Mouse (Mus musculus): ENCODE results near the gene Dcst2.

The Dcst2 gene

DNA sequence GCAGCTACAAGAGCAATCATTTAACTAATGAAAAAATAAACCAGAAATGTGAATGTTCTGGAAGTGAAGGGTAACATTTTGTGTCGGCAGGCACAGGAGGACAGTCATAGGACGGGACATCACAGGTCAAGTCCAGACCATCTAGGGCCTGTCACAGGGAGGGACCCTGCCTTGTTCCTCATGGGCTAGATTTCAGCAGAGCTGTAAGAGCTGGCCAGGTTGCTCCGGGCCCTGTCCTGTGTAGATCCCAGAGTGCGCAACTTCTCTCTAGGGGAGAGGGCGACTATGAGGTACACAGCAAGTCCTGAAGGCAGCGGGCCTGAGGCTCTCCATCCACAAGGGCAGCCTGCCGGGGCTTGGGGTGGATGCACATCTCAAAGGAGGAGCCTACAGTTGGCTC lies at the start of gene Dcst2:
Gene Dcst2, plus strand, starts transcription at position 301 of the 400 bp plus-strand sequence.
- DNase-seq (ENCODE audit: low read depth, low spot score): no peak

DNA sequence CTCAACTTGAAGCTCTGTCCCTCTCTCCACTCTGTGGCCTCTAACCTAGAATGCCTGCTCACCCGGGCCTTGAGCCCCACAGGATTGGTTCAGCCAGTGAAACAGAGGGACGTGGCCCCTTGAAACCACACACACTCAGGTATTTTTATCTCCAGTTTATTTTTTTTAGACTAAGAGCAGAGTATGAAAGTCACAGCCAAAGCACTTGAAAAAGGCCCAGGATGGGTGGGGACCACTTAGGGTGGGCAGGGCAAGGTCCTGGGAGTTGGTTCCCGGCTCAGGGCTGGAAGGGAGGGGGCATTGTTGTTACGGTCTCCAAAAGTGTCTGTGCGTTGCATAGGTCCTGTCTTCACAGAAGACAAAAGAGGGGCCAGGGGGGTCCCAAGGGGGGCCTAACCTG lies 47.4 kb upstream of the Dcst2 start:
- DNase-seq (ENCODE audit: low read depth, low spot score): no peak

GRCm38 (mm10) chr3:89314791-89315190 lies 47.0 kb upstream of the Dcst2 start:
- DNase-seq (ENCODE audit: low read depth, low spot score): no peak

- no peak for DNase-seq (ENCODE audit: low read depth, low spot score)
These were observed 46.4 kb upstream of the Dcst2 start for GRCm38 (mm10) chr3:89315195-89315929.

- no peak for DNase-seq (ENCODE audit: low read depth, low spot score)
These were observed 45.6 kb upstream of the Dcst2 start for GRCm38 (mm10) chr3:89315930-89316831.

- DNase-seq (ENCODE audit: low read depth, low spot score): peak; percentile 77
These were observed 44.9 kb upstream of the Dcst2 start for GRCm38 (mm10) chr3:89316833-89317232.

DNA sequence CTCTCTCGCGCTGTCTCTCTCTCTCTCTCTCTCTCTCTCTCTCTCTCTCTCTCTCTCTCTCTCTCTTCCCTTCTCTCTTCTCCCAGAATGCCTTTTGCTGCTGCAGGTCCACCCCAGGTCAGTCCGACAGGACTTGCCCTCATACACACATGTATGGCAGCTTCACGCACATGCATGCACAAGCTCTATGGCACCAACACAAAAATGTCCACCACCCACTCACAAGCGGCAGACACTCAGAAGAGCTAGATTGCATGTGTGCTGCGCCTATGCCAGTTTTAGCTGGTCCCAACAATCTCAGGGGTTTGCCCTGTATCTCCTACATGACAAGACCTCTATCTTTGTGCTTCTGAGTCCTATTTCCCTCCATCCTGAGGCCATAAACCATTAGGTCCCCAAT lies 44.5 kb upstream of the Dcst2 start:
- DNase-seq (ENCODE audit: low read depth, low spot score): no peak

DNA sequence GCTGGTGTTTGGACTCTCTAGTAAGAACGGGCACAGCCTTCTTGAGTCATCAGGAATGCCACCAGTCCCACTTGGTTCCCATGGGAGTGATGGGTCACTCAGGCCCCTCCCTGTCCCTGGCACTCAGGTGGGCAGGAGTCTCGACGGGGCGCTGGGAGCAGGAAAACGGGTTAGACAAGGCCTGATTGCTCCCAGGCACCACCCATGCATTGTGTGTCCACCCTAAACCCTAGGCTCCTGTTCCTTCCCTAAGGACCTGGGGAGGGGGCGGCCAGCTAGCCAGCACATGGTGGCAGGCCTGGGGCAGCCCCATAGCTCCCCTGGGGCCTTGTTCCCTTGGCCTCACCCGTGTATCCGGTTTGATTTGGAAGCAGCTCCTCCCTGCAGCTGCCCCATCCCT lies 43.5 kb upstream of the Dcst2 start:
- no peak for DNase-seq (ENCODE audit: low read depth, low spot score)

DNA sequence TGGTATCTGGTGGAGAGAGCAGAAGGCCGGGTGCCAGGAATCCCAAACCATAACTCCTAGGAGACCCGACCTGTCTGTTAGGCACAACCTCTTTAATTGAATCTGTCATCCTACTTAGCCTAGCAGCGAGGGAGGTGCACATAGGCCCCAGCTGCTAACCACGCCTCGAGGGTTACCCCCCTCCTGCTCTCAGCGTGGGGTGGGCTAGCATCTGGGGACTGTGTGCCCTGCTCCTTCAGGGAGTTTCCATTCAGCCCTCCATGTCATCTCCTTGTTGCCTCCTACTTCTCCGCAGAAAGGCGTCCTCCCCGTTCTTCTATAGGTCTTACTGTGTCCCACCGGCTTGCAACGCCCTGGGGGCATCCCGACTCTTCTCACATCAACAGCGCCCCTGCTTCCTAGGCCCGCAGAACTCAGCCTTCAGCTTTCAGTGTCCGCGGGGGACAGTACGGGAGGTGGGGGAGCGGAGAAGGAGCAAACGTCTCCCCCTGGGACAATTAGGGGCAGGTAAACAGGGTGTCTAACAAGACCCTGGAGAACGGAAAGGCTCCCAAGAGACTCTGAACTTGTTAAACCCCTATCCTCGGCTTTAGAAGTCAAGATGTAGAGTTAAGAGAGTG lies 42.7 kb upstream of the Dcst2 start:
- DNase-seq (ENCODE audit: low read depth, low spot score): no peak

DNA sequence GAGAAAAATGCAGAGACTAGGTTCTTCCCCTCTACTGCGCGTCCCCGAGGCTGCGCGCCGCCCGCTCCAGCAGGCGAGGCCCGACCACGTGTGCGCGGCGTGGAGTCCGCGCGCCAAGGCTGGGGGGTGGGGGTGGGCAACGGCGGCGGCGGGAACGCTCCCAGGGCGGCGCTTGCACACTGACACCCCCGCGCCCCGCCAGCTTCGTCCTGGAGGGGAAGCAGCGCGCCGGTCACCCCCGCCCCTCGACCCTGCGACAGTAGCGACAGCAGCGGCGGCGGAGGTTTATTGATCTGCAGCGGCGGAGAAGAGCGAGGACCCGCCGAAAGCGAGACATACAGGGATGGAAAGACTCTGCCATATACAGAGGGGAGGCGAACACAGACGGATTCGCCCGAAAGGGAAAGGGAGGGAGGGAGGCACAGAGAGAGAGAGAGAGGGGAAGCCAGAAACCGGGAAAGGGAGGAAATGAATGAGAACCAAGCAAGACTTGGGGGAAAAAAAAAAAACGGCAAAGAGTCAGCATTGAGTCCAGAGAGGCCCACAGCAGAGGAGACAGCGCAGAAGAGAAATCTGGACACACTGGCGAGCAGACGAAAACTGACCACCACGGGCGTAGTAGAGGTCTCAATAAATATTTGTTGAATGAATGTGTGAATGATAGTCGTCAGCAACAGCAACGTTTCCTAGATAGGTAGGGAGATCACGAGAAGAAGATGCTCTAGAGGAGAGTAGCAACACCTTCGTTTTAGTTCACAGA lies 42.0 kb upstream of the Dcst2 start:
- no peak for DNase-seq (ENCODE audit: low read depth, low spot score)

DNA sequence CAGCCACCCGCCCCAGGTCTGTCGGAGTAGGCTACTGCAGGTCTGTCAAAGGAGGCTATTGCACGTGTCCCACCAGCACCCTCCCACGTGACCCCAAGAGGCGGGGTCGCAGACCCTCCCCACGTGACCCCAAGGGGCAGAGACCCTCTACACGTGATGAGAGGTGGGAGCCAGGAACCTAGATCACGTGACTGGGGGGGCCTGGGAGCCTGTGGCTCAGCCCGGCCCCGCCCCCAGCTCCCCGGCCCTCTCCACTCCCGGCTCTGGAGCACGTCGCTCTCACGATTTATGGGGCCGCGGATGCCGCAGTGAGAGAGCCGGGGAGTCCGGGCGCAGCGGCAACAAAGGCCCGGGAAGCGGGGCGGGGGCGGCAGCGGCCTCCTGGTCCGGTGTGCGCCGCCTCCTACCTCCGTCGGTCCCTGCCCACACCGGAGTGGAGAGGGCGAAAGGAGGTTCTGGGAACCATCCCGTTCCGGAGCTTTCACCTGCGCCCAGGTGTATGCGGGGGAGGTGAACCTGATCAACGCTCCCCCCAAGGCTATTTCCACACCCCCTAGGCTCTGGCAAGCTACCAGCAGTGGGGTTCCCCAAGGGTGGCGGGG lies 41.1 kb upstream of the Dcst2 start:
- DNase-seq (ENCODE audit: low read depth, low spot score): no peak

- no peak for DNase-seq (ENCODE audit: low read depth, low spot score)
These were observed 40.3 kb upstream of the Dcst2 start for GRCm38 (mm10) chr3:89321183-89322130.

- DNase-seq (ENCODE audit: low read depth, low spot score): no peak
These were observed 39.7 kb upstream of the Dcst2 start for GRCm38 (mm10) chr3:89322131-89322500.

DNA sequence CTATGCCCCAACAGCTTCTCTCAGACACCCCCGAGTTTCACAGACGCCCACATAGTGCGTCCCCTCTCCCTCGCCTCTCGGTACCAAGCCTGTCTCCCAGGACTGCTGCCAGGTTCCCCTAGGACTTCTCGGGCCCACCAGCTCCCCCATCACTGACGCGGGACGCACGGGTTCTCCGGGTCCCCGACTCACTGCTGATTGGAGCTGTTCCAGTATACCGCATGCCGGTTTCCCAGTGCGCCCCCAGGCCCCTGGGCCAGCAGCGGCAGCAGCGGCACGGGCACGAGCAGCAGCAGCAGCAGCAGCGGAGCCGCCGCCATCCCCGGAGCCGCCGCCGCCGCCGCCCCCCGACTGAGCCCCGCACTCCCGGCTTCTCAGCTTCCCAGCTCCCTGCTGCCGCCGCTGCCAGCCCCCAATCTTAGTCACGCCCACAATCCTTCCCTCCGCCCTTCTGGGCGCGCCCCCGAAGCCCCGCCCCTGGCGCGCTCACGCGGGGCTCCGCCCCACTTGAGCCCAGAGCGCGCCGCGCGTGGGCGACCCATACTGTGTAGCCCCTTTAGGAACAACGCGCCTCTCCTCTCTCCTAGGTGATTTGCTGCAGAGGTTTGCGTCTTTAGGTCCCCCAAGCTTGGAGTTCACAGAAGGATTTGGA lies 39.1 kb upstream of the Dcst2 start, which contains the start of gene Efna3:
Gene Efna3, minus strand, starts transcription at position 452 of the 652 bp plus-strand sequence.
- DNase-seq (ENCODE audit: low read depth, low spot score): peak; percentile 81

GRCm38 (mm10) chr3:89325882-89326281 lies 35.9 kb upstream of the Dcst2 start:
- no peak for DNase-seq (ENCODE audit: low read depth, low spot score)

DNA sequence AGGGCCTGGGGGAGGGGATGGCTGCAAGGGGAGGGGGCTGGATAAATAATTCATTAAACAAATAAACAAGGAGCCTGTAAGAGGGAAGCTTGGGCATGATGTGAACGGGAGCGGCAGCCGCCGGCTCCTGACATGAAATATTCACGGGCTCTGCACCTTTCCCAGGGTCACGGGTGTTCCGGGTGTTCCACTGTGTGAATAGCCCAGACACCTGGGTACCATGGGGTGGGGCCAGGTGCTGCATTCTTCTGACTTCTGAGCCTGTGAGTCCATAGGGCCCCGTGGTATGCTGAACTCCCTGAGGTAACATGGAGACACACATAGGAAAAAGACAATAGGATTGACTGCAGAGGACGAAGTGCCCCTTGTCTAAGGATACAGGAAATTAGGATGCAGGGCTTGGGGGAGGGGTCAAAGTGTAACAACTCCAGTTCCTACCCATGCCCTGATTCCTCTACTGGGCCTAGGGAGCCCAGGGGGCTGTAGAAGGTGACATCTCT lies 34.4 kb upstream of the Dcst2 start:
- DNase-seq (ENCODE audit: low read depth, low spot score): no peak

- no peak for DNase-seq (ENCODE audit: low read depth, low spot score)
These were observed 33.2 kb upstream of the Dcst2 start for GRCm38 (mm10) chr3:89328623-89329022.

DNA sequence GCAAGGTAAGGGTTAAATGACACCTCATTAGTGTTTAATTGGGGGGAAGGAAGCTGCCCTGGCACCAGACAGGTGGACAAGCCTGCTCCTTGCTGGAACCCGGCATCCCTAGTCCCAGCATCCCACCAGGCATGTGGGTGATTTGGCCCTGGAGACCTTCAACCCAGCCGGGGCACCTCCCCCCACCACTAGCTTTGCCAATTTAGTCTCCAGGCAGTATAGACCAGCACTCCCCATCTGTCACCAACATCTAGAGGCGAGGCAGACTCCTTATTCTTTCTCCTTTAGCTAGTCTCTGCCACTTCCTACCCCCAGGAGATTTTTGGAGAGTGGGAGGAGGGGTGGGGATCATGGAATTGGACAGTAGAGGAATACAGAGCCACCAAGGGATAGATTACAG lies 31.4 kb upstream of the Dcst2 start:
- no peak for DNase-seq (ENCODE audit: low read depth, low spot score)

- DNase-seq (ENCODE audit: low read depth, low spot score): no peak
These were observed 30.8 kb upstream of the Dcst2 start for GRCm38 (mm10) chr3:89330948-89331347.
